Mouse (Mus musculus): ENCODE data around the gene St6galnac3.
A peak's percentile ranks its signal among the peaks of the same experiment; 100 is the strongest.

The St6galnac3 gene

GRCm38 (mm10) chr3:153511151-153511580 is 213.8 kb downstream of the St6galnac3 start:
- no peak for DNase-seq (ENCODE audit: low spot score)

- DNase-seq (ENCODE audit: low spot score): no peak
Measured at GRCm38 (mm10) chr3:153510048-153510630, 214.8 kb downstream of the St6galnac3 start.

- no peak for DNase-seq (ENCODE audit: low spot score)
Measured at GRCm38 (mm10) chr3:153509643-153510042, 215.3 kb downstream of the St6galnac3 start.

- no peak for DNase-seq (ENCODE audit: low spot score)
Measured at GRCm38 (mm10) chr3:153509029-153509428, 215.9 kb downstream of the St6galnac3 start.

- DNase-seq (ENCODE audit: low spot score): no peak
Measured at GRCm38 (mm10) chr3:153508592-153508991, 216.4 kb downstream of the St6galnac3 start.

- DNase-seq (ENCODE audit: low spot score): no peak
Measured at GRCm38 (mm10) chr3:153507599-153507998, 217.4 kb downstream of the St6galnac3 start.

GRCm38 (mm10) chr3:153502488-153502887 is 222.5 kb downstream of the St6galnac3 start:
- no peak for DNase-seq (ENCODE audit: low spot score)

- DNase-seq (ENCODE audit: low spot score): peak; percentile 86
Measured at GRCm38 (mm10) chr3:153501333-153501877, 223.6 kb downstream of the St6galnac3 start.

GRCm38 (mm10) chr3:153492986-153493385 is 232.0 kb downstream of the St6galnac3 start:
- DNase-seq (ENCODE audit: low spot score): no peak

- no peak for DNase-seq (ENCODE audit: low spot score)
Measured at GRCm38 (mm10) chr3:153489718-153490117, 235.3 kb downstream of the St6galnac3 start.

- no peak for DNase-seq (ENCODE audit: low spot score)
Measured at GRCm38 (mm10) chr3:153488931-153489330, 236.0 kb downstream of the St6galnac3 start.

GRCm38 (mm10) chr3:153485176-153485575 is 239.8 kb downstream of the St6galnac3 start:
- DNase-seq (ENCODE audit: low spot score): no peak

- DNase-seq (ENCODE audit: low spot score): no peak
Measured at GRCm38 (mm10) chr3:153484701-153485100, 240.3 kb downstream of the St6galnac3 start.

GRCm38 (mm10) chr3:153483691-153484090 is 241.3 kb downstream of the St6galnac3 start:
- no peak for DNase-seq (ENCODE audit: low spot score)

- no peak for DNase-seq (ENCODE audit: low spot score)
Measured at GRCm38 (mm10) chr3:153482098-153482497, 242.9 kb downstream of the St6galnac3 start.

GRCm38 (mm10) chr3:153481012-153481411 is 244.0 kb downstream of the St6galnac3 start:
- DNase-seq (ENCODE audit: low spot score): no peak

GRCm38 (mm10) chr3:153480636-153481006 is 244.4 kb downstream of the St6galnac3 start:
- DNase-seq (ENCODE audit: low spot score): no peak

GRCm38 (mm10) chr3:153480005-153480635 is 244.9 kb downstream of the St6galnac3 start:
- no peak for DNase-seq (ENCODE audit: low spot score)

GRCm38 (mm10) chr3:153475919-153476318 is 249.1 kb downstream of the St6galnac3 start:
- DNase-seq (ENCODE audit: low spot score): no peak

- DNase-seq (ENCODE audit: low spot score): no peak
Measured at GRCm38 (mm10) chr3:153475461-153475860, 249.5 kb downstream of the St6galnac3 start.

GRCm38 (mm10) chr3:153472583-153473471 is 252.1 kb downstream of the St6galnac3 start:
- DNase-seq (ENCODE audit: low spot score): peak; percentile 33

- DNase-seq (ENCODE audit: low spot score): no peak
Measured at GRCm38 (mm10) chr3:153463849-153464248, 261.1 kb downstream of the St6galnac3 start.
